ENCODE assay signal across 8 mouse cellular contexts in genomic region chr11:112870201-112871035, GRCm38 (mm10).
DNase-seq lines count a peak whose midpoint lies in the region; ATAC-seq and TF ChIP-seq lines count a peak whose summit lies in the region.

No protein-coding gene starts in this region.

- H3K27me3 ChIP-seq in kidney, embryonic 15.5 days, result peaks cover 24% of the 10 kb centered on the region
- no peaks in the 10 kb centered on the region for H3K27me3 ChIP-seq in forebrain, postnatal 0 days (ENCODE audit: insufficient read depth, low read length)
- no peaks in the 10 kb centered on the region for H3K27me3 ChIP-seq in midbrain, embryonic 16.5 days (ENCODE audit: control insufficient read depth, insufficient read depth, low read depth, low read length)

- H3K4me3 ChIP-seq in kidney, embryonic 15.5 days (replicated peaks), result peak overlapping the region; percentile 2; the same call in 1 of the 2 replicates
- 0 out of 2 replicates have a peak overlapping the region, but pooled peaks have one; percentile 1 for H3K4me3 ChIP-seq in cortical plate, adult 2 months (ENCODE audit: insufficient read depth, low read length)
- H3K4me3 ChIP-seq in forebrain, postnatal 0 days (ENCODE audit: low read depth, low read length), result peak overlapping the region; percentile 22
- peak overlapping the region; percentile 19 for H3K4me3 ChIP-seq in midbrain, embryonic 16.5 days (ENCODE audit: low read depth, low read length)

- TF ChIP-seq CTCF in cortical plate, adult 2 months (IDR thresholded peaks at IDR 0.05; ENCODE audit: extremely low read depth, insufficient read depth, low read length), result no peak
- TF ChIP-seq CTCF in forebrain, postnatal 0 days (IDR thresholded peaks at IDR 0.05; ENCODE audit: low read depth), result no peak

- peaks cover 49% of the 10 kb centered on the region for H3K4me1 ChIP-seq in kidney, embryonic 15.5 days
- peaks cover 2% of the 10 kb centered on the region; the same call in 1 of the 2 replicates for H3K4me1 ChIP-seq in cortical plate, adult 2 months (ENCODE audit: control insufficient read depth, insufficient read depth, low read length)
- H3K4me1 ChIP-seq in forebrain, postnatal 0 days (ENCODE audit: insufficient read depth), result peaks cover 12% of the 10 kb centered on the region; the same call in 1 of the 2 replicates
- H3K4me1 ChIP-seq in midbrain, embryonic 16.5 days (ENCODE audit: control insufficient read depth, insufficient read depth, low read length), result peaks cover 27% of the 10 kb centered on the region

- H3K9ac ChIP-seq in kidney, embryonic 15.5 days, result no peak overlapping the region
- H3K9ac ChIP-seq in forebrain, postnatal 0 days, result peak overlapping the region; percentile 53
- peak overlapping the region; percentile 47; the same call in 1 of the 2 replicates for H3K9ac ChIP-seq in midbrain, embryonic 16.5 days (ENCODE audit: low read depth, low read length)

- DNase-seq in kidney, adult 9 months, result no peak
- peak; percentile 63 for DNase-seq in forebrain, postnatal 0 days
- no peak for DNase-seq in adrenal gland, adult 18-20 months (ENCODE audit: low spot score in 2 of 2)
- DNase-seq in urinary bladder, postnatal 25 days (ENCODE audit: low spot score), result no peak
- no peak for DNase-seq in gastrocnemius, adult 18-20 months (ENCODE audit: low spot score)

- 0 out of 2 replicates have a peak overlapping the region, but pooled peaks have one; percentile 4 for H3K27ac ChIP-seq in kidney, embryonic 15.5 days
- no peak overlapping the region for H3K27ac ChIP-seq in cortical plate, adult 2 months (ENCODE audit: insufficient read depth, low read length)
- peak overlapping the region; percentile 62 for H3K27ac ChIP-seq in forebrain, postnatal 0 days (ENCODE audit: low read depth, low read length)
- H3K27ac ChIP-seq in midbrain, embryonic 16.5 days (ENCODE audit: low read length), result peak overlapping the region; percentile 75

- no peaks in the 10 kb centered on the region for H3K9me3 ChIP-seq in kidney, embryonic 15.5 days (replicated peaks)
- H3K9me3 ChIP-seq in forebrain, postnatal 0 days (ENCODE audit: low read length), result no peaks in the 10 kb centered on the region
- no peaks in the 10 kb centered on the region for H3K9me3 ChIP-seq in midbrain, embryonic 16.5 days (replicated peaks; ENCODE audit: control insufficient read depth, low read length, poor library complexity, severe bottlenecking)

- WGBS in kidney, embryonic 15.5 days, result 3% methylated on average over 17 of the region's 17 CpGs
- WGBS in forebrain, postnatal 0 days, result 2% methylated on average over 17 of the region's 17 CpGs
- WGBS in midbrain, embryonic 16.5 days, result under 1% methylated on average over 17 of the region's 17 CpGs

- no peak for TF ChIP-seq POLR2A in cortical plate, adult 2 months (IDR thresholded peaks at IDR 0.05; ENCODE audit: extremely low read depth, insufficient read depth, low read length)

- ATAC-seq in kidney, embryonic 15.5 days (replicated peaks; ENCODE audit: low FRiP score), result peak; percentile 40
- ATAC-seq in forebrain, postnatal 0 days, result peak; percentile 82
- peak; percentile 95 for ATAC-seq in midbrain, embryonic 16.5 days

- peak overlapping the region; percentile 52 for H3K4me2 ChIP-seq in kidney, embryonic 15.5 days
- peak overlapping the region; percentile 52 for H3K4me2 ChIP-seq in forebrain, postnatal 0 days (ENCODE audit: low read depth)
- peak overlapping the region; percentile 51 for H3K4me2 ChIP-seq in midbrain, embryonic 16.5 days (ENCODE audit: low read length)

- H3K36me3 ChIP-seq in kidney, embryonic 15.5 days, result no peaks in the 10 kb centered on the region
- no peaks in the 10 kb centered on the region for H3K36me3 ChIP-seq in forebrain, postnatal 0 days (ENCODE audit: insufficient read depth)
- H3K36me3 ChIP-seq in midbrain, embryonic 16.5 days (ENCODE audit: control insufficient read depth, insufficient read depth, low read length), result no peaks in the 10 kb centered on the region

Comparison
In these comparisons a context has a peak if more than half of its experiments do, and no peak if none do; other contexts are left out.
1. ATAC-seq: peak in every context shown above with its lines; median percentile 95 in midbrain, embryonic 16.5 days; 82 in forebrain, postnatal 0 days; 40 in kidney, embryonic 15.5 days.